Mouse (Mus musculus) B cell, adult (primary cell): ENCODE data around the gene Cidec. TPM values are rescaled to one million over a fixed set of nuclear protein-coding genes. Genes with fewer than 3 reads are reported as not detected.

ENCODE experiments used
- total RNA-seq: library from RNA; stranded (reverse); gene quantifications from 4 replicates; pipeline ENCODE4 v1.2.4, GENCODE M21; 2023; ENCODE audit not compliant: inconsistent age

Gene Cidec
- not detected in 4 replicates for total RNA-seq

GRCm38 (mm10) chr6:113435664-113436205, at the start of gene Cidec:
TSS of gene Cidec (minus strand) at chr6:113435760.

GRCm38 (mm10) chr6:113483100-113483615, 47.6 kb upstream of the Cidec start, which contains the start of gene Creld1:
TSS of gene Creld1 (plus strand) at chr6:113483297.

GRCm38 (mm10) chr6:113471297-113471936, 35.9 kb upstream of the Cidec start, which contains the start of gene Il17rc:
TSS of gene Il17rc (plus strand) at chr6:113471427.

GRCm38 (mm10) chr6:113457952-113458534, 22.5 kb upstream of the Cidec start, which contains the start of gene Il17re:
TSS of gene Il17re (plus strand) at chr6:113458484.

GRCm38 (mm10) chr6:113442442-113443090, 7.0 kb upstream of the Cidec start, which contains the start of gene Jagn1:
TSS of gene Jagn1 (plus strand) at chr6:113442569.

GRCm38 (mm10) chr6:113419199-113419587, 16.4 kb downstream of the Cidec start, which contains the start of gene Rpusd3:
TSS of gene Rpusd3 (minus strand) at chr6:113419340.

GRCm38 (mm10) chr6:113388960-113389359, 46.6 kb downstream of the Cidec start, which contains the start of gene Ttll3:
TSS of gene Ttll3 (plus strand) at chr6:113389260.

GRCm38 (mm10) chr6:113377496-113378385, 57.8 kb downstream of the Cidec start, which contains the start of the genes Tada3 and Arpc4:
TSS of gene Tada3 (minus strand) at chr6:113377883.
TSS of gene Arpc4 (plus strand) at chr6:113378115.

Other genes starting within 250 kb of the Cidec start
- gene Lhfpl4, start 240.4 kb downstream of the Cidec start, total RNA-seq = 1.3 to 2.5 TPM (median 1.5 TPM) in 4 replicates
- gene Mtmr14, start 197.9 kb downstream of the Cidec start, total RNA-seq = 54.8 to 63.2 TPM (median 61.3 TPM) in 4 replicates
- 1.4 to 2.1 TPM (median 1.8 TPM) in 4 replicates for gene Cpne9, start 153.5 kb downstream of the Cidec start, total RNA-seq
- 63.1 to 71.2 TPM (median 67.3 TPM) in 4 replicates for gene Brpf1, start 128.6 kb downstream of the Cidec start, total RNA-seq
- gene Ogg1, start 108.8 kb downstream of the Cidec start, total RNA-seq = 13.3 to 18.1 TPM (median 14.8 TPM) in 4 replicates
- gene Camk1, start 91.8 kb downstream of the Cidec start, total RNA-seq = 0.77 to 2.4 TPM (median 1.0 TPM) in 4 replicates
- 27.7 to 30.8 TPM (median 28.5 TPM) in 4 replicates for gene Tada3, start 57.9 kb downstream of the Cidec start, total RNA-seq
- 257 to 299 TPM (median 278 TPM) in 4 replicates for gene Arpc4, start 57.6 kb downstream of the Cidec start, total RNA-seq
- gene Ttll3, start 46.5 kb downstream of the Cidec start, total RNA-seq = 31.2 to 38.7 TPM (median 36.2 TPM) in 4 replicates
- gene Rpusd3, start 16.4 kb downstream of the Cidec start, total RNA-seq = 9.4 to 24.2 TPM (median 14.4 TPM) in 4 replicates
- gene Jagn1, start 6.8 kb upstream of the Cidec start, total RNA-seq = 16.2 to 21.7 TPM (median 18.7 TPM) in 4 replicates
- not detected in 4 replicates for gene Il17re, start 22.7 kb upstream of the Cidec start, total RNA-seq
- gene Il17rc, start 35.7 kb upstream of the Cidec start, total RNA-seq = not detected in 4 replicates
- 15.4 to 17.8 TPM (median 17.1 TPM) in 4 replicates for gene Creld1, start 47.5 kb upstream of the Cidec start, total RNA-seq
- gene Prrt3, start 66.2 kb upstream of the Cidec start, total RNA-seq = 0.36 to 0.86 TPM (median 0.72 TPM) in 4 replicates
- 71.5 to 80.4 TPM (median 76.9 TPM) in 4 replicates for gene Emc3, start 95.9 kb upstream of the Cidec start, total RNA-seq
- gene Fancd2, start 95.9 kb upstream of the Cidec start, total RNA-seq = 2.1 to 2.7 TPM (median 2.5 TPM) in 4 replicates
- gene Fancd2os, start 165.0 kb upstream of the Cidec start, total RNA-seq = not detected in 4 replicates
- 108 to 128 TPM (median 115 TPM) in 4 replicates for gene Brk1, start 169.0 kb upstream of the Cidec start, total RNA-seq
- gene Vhl, start 188.2 kb upstream of the Cidec start, total RNA-seq = 29.5 to 35.8 TPM (median 30.8 TPM) in 4 replicates
- gene Irak2, start 202.7 kb upstream of the Cidec start, total RNA-seq = 152 to 170 TPM (median 165 TPM) in 4 replicates